Mouse (Mus musculus) megakaryocyte, adult 5-6 weeks (primary cell): Measurements from ENCODE around the gene Adamts18. TPM values are rescaled to one million over a fixed set of nuclear protein-coding genes. Genes with fewer than 3 reads are reported as not detected.

Source experiments
- ATAC-seq: 2 replicates; pipeline ENCODE4 v1.8.0; 2016; ENCODE audit warnings: mild to moderate bottlenecking, inconsistent platforms; ENCODE audit not compliant: poor library complexity, severe bottlenecking
- total RNA-seq, 2 experiments: library from RNA; stranded (forward) in 1 of 2; stranded (reverse) in 1 of 2; fragments of 153-499, 151-499 nt in 1 of 2; fragments of 221-1000, 200-1000 nt in 1 of 2; gene quantifications; 2 replicates each; pipeline versions ENCODE4 v1.2.3 to v1.2.4; 2015 to 2017

Adamts18 gene
- total RNA-seq (2015), result not detected in 2 replicates
- 0.07 TPM in 1 of 2 replicates, not detected in the other for total RNA-seq (2017)

DNA sequence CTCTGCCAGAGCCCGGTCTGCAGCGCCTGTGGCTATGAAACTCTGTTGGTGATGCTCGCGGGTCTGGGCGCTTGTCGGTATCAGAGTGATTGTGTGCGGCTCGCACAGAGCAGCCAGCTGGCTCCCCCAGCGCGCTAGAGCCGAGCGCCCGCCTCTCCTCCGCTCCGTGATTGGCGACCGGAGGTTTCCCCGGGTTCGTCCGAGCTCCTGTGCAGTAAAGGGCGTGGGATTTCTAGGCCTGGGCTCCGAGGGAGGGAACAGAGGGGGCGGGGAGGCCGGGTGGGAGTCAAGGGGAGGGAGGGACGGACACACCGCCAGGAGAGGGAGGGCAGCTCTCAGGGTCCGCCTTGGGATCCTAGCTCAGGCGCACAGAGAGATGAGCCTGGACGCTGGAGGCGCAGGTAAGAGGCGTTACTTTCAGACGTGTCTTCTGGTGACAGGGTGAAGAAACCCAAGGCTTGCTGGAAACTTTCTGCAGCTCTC is at the start of gene Adamts18:
Gene Adamts18 (minus strand): TSS at position 86 of the 483 bp plus-strand sequence.
- no peak for ATAC-seq

DNA sequence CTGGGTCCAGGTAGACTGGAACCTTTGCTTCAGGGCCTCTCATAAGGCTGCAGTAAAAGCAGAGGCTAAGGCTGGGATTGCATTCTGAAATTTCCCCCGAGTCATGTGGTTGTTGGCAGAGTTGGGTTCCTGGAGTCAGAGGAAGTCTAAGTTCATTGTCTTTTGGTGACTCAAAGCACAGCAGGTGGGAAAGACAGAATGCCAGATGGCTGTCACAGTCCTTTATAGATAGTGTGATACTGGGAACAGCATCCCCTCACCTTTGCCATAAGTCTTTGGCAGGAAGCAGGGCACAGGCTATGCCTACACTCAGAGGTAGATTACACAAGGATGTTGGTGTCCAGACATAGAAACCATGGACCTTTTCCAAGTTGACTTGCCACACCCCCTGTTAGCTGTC is 47.9 kb upstream of the Adamts18 start:
- no peak for ATAC-seq

DNA sequence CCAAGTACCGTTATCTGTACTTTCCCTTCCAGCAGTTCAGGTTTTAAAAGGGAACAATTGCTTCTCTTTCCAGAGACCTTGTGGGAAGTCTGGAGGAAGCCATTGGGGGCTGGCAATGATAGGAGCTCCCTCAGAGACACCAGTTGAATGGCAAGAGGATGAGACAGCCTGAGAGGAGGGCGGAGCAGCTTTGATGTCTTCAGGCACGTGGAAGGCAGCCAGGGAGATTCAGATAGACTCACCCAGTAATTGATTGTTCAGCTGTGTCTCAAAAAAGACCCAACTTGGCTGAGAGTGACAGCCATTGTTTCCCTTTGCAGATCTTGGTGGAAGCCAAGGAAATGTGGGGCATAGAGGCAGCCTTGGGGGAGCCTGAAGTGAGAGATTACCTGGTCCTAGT is 42.8 kb upstream of the Adamts18 start:
- ATAC-seq, result no peak

DNA sequence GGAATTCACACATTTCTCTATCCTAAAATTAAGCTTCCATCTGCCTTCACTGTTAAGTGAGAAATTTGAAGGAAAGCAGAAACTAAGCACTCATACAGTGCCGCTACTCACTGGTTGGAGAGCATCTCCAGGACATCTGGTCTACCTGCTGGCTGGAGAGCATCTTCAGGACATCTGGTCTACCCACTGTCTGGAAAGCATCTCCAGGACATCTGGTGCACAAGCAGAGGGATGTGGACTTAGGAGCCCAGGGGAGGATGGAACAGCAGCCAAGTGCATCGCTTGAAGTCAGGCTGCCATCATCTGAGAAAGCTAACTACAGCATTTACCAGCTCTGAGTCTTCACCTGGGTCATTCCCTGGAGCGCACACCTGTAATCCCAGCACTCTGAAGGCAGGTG is 38.0 kb upstream of the Adamts18 start:
- no peak for ATAC-seq

GRCm38 (mm10) chr8:113885101-113885500 is 36.6 kb upstream of the Adamts18 start:
- ATAC-seq, result no peak

DNA sequence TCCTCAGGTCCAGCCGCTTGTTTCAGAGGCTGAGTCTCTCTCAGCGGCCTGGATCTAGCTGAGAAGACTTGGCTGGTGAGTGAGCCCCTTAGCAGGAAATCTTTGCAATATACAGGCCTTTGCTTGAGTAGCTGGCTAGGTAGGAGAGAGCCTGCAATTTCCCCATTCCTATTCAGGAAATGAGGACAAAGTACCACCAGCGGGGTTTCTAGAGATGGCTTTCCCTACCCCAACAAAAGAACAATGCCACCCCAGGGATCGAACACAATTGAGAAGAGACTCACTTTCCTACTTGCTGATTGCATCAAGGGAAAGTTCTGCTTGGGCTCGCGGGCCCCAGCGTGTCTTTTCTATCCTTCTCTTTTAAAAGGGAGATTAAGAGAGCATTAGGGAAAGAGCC is 35.5 kb upstream of the Adamts18 start:
- no peak for ATAC-seq

- ATAC-seq, result no peak
These were observed 34.0 kb upstream of the Adamts18 start for GRCm38 (mm10) chr8:113882558-113882957.

GRCm38 (mm10) chr8:113878411-113879006 is 30.0 kb upstream of the Adamts18 start:
- ATAC-seq, result no peak

GRCm38 (mm10) chr8:113873446-113874120 is 25.0 kb upstream of the Adamts18 start:
- no peak for ATAC-seq

- ATAC-seq, result no peak
These were observed 23.9 kb upstream of the Adamts18 start for GRCm38 (mm10) chr8:113872436-113872835.

- ATAC-seq, result no peak
These were observed 18.0 kb upstream of the Adamts18 start for GRCm38 (mm10) chr8:113866530-113866929.

DNA sequence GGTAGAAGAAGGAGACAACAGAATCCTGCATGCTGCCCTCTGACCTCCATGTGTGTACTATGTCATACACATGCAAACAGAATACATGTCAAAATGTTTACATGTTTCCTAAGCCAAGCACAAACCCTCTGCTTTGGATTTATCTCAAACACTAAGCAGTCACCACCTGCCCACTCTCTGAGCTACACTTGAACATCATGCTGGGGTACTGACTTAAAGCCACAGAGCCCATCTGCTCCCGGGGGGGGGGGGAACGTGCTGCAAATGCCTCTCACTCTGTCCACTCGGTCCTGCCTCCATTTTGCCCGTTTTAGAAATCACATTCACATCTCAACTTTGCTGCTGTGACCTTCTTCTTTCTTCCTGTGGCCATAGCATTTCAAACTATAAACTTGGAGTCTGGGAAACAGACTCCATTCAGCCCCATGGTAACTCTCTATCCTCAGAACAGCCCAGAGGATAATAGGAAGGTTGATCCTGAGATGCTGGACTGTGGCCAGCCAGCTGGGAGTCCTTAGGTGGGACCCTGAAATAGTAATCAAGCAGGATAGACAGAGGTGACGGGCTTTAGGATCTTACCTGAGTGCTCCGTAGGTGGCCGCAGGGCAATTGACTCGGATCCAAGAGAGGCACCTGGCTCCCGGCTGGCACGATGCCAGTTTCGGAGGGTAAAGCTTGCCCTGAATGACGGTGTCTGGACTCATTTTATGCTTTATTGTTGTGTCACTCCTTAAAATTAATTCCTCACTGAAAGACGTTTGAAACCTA is 17.0 kb upstream of the Adamts18 start:
- no peak for ATAC-seq

GRCm38 (mm10) chr8:113859890-113860683 is 11.5 kb upstream of the Adamts18 start:
- no peak for ATAC-seq

- ATAC-seq, result no peak
These were observed 10.3 kb upstream of the Adamts18 start for GRCm38 (mm10) chr8:113858801-113859200.

DNA sequence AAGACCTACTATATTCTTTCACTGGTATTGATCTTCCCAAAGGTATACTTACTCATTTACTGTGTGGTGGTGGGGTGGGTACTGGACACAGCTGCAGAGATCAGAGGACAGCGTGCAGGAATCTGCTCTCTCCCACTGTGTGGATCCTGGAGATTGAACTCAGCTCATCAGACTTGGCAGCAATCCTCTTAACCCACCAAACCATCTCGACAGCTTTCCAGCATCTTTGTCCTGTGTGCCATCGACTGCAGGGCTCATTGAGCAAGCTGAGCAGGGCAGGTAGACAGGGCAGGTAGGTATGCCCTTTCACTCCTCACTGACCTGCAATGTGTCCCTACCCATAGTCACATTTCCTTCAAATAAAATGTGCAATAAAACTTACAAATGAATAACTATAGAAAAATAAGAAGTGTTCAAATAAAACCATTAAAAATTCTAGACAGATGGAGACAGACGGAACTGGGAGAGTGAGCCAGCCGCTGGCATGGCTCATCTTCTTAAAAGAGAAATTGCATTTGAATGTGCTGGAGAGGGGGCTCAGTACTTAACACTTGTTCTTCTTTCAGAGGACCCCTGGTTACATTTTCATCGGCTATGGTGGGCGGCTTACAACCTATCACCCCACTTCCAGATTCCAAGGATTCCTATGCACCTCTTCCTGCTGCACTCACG is 6.2 kb upstream of the Adamts18 start:
- ATAC-seq, result no peak

DNA sequence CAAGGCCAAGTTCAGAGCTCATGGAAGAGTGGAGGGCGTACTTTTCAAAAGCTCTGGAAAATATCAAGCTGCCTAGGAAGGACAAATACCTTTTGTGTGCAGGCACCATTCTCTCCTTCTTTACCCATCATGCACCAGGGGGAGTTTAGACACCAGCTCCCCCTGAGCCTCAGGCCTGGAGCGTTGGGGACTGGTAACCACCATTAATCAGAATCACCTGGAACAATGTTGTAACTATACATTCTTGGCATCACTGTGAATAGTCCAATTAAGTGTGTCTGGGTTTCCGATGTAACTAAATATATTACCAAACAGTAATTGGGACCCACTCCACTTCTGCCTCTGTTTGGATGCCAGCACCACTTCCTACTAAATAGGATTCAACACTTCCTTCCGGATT is 5.2 kb upstream of the Adamts18 start:
- ATAC-seq, result no peak

- peak; percentile 52; the same call in 1 of the 2 replicates for ATAC-seq
These were observed 3.1 kb upstream of the Adamts18 start for GRCm38 (mm10) chr8:113851655-113852054.

DNA sequence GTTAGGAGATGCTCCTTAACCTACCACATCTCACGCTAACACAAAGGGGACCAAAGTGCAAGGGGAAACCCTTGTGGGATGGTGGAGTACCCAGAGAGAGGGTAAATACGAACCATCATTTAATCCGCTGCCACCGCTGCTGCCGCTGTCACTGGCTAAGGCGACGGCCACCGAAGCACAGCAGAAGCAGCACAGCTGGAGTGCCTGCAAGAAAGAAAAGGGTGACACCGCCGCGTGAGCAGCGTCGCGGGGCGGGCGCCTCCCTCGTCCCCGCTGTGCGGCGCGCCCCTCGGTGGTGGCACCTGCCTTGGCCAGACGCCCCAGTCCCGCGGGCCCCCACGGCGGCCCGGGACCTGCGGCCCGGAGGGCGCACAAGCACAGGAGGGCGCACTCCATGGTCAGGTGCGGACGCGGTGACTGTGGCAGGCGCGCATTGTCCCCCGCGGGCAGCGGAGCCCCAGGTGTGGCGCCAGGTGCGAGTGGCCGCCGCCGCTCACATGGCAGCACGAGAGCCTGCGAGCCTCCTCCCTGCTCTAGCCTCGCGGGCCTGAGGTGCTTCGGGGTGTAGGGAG is 371 bp downstream of the Adamts18 start:
- ATAC-seq, result no peak

DNA sequence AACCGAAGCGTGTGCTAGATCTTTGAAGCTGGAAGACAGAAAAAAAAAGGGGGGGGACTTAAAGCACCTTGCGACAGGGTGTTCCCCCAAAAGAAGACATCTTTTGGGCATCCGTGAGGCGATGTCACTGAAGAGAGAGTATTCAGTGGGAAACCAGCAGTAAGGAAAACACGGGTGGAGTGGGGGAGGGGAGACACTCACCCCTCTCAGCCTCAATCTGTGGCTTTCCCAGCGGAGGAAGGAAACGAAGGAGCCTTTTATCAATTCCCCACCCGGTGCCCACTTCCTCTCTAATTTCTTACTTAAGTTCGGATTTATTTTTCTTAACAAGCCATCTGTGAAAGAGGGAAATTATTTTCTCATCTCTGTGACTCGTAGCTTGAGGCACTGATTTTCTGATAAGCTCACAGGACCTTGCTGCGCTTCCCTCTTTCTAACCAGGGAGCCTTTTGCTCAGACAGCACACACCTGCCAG is 895 bp downstream of the Adamts18 start:
- no peak for ATAC-seq

GRCm38 (mm10) chr8:113846669-113847068 is 1.9 kb downstream of the Adamts18 start:
- ATAC-seq, result no peak
